Mouse (Mus musculus) myocyte (in vitro differentiated cells): ENCODE results near the gene Hexim1. TPM values are rescaled to one million over a fixed set of nuclear protein-coding genes. Genes with fewer than 3 reads are reported as not detected.

ENCODE experiments used
- H3K27me3 ChIP-seq: one replicate; pipeline ENCODE4 v1.6.1; 2011; ENCODE audit not compliant: control insufficient read depth, insufficient read depth, insufficient read length
- H3K36me3 ChIP-seq: one replicate; pipeline ENCODE4 v1.6.1; 2011; ENCODE audit not compliant: control insufficient read depth, insufficient read depth
- H3K4me2 ChIP-seq: one replicate; pipeline ENCODE4 v1.6.1; 2011; ENCODE audit warnings: low read depth, control low read depth
- H3K4me3 ChIP-seq: one replicate; pipeline ENCODE4 v1.5.1; 2011; ENCODE audit warnings: mild to moderate bottlenecking, control low read depth, moderate library complexity
- H3K79me2 ChIP-seq: one replicate; pipeline ENCODE4 v1.6.1; 2011; ENCODE audit not compliant: control insufficient read depth, insufficient read depth
- H3ac ChIP-seq: one replicate; pipeline ENCODE4 v1.6.1; 2011; ENCODE audit not compliant: control insufficient read depth, insufficient read length
- CEBPB ChIP-seq: IDR thresholded peaks from 2 replicates; pipeline ENCODE4 v1.6.1; 2011; ENCODE audit warnings: mild to moderate bottlenecking, moderate library complexity; ENCODE audit not compliant: poor library complexity, insufficient read depth, severe bottlenecking
- E2F4 ChIP-seq: IDR thresholded peaks from one replicate; pipeline ENCODE4 v1.6.1; 2011; ENCODE audit warnings: mild to moderate bottlenecking, control low read depth, moderate library complexity; ENCODE audit not compliant: insufficient read depth
- MAX ChIP-seq: IDR thresholded peaks from one replicate; pipeline ENCODE4 v1.6.1; 2011; ENCODE audit warnings: low read depth, mild to moderate bottlenecking, control low read depth
- MYOD1 ChIP-seq, 3 experiments: IDR thresholded peaks; one replicate each; pipeline ENCODE4 v1.6.1; 2011; ENCODE audit warnings: control low read depth in 2 of 3, low read depth in 2 of 3, mild to moderate bottlenecking in 2 of 3, moderate library complexity in 1 of 3; ENCODE audit not compliant: insufficient read length in 2 of 3, control insufficient read depth in 1 of 3
- MYOG ChIP-seq, 3 experiments: IDR thresholded peaks; one replicate each; pipeline ENCODE4 v1.6.1; 2011; ENCODE audit warnings: control low read depth in 2 of 3, low read depth in 2 of 3, mild to moderate bottlenecking in 2 of 3; ENCODE audit not compliant: insufficient read length in 2 of 3, control insufficient read depth in 1 of 3, insufficient read depth in 1 of 3
- POLR2A ChIP-seq: IDR thresholded peaks from one replicate; pipeline ENCODE4 v1.6.1; 2011; ENCODE audit warnings: low read depth, mild to moderate bottlenecking, control low read depth, moderate library complexity; ENCODE audit not compliant: insufficient read length
- POLR2AphosphoS2 ChIP-seq: IDR thresholded peaks from one replicate; pipeline ENCODE4 v1.6.1; 2011; ENCODE audit warnings: low read depth, control low read depth; ENCODE audit not compliant: insufficient read length
- REST ChIP-seq: IDR thresholded peaks from one replicate; pipeline ENCODE4 v1.6.1; 2011; ENCODE audit warnings: mild to moderate bottlenecking, control low read depth, moderate library complexity; ENCODE audit not compliant: insufficient read depth, insufficient read length
- SRF ChIP-seq: IDR thresholded peaks from one replicate; pipeline ENCODE4 v1.6.1; 2011; ENCODE audit warnings: low read depth; ENCODE audit not compliant: control insufficient read depth, insufficient read length
- TCF12 ChIP-seq: IDR thresholded peaks from one replicate; pipeline ENCODE4 v1.6.1; 2011; ENCODE audit warnings: mild to moderate bottlenecking, control low read depth; ENCODE audit not compliant: poor library complexity, insufficient read depth, severe bottlenecking
- TCF3 ChIP-seq: IDR thresholded peaks from one replicate; pipeline ENCODE4 v1.6.1; 2011; ENCODE audit warnings: low read depth, control low read depth; ENCODE audit not compliant: insufficient read length
- USF1 ChIP-seq: IDR thresholded peaks from one replicate; pipeline ENCODE4 v1.6.1; 2011; ENCODE audit warnings: low read depth, mild to moderate bottlenecking, control low read depth, moderate library complexity
- polyA plus RNA-seq: library from polyadenylated mRNA; unstranded; fragments of >200 nt; fragmentation: generic; extraction: Trizol; gene quantifications from one replicate; pipeline ENCODE4 v1.2.1, GENCODE M21; 2012; ENCODE audit warnings: missing spikeins

The Hexim1 gene
- polyA plus RNA-seq, 1 experiment = 18.7 TPM

DNA sequence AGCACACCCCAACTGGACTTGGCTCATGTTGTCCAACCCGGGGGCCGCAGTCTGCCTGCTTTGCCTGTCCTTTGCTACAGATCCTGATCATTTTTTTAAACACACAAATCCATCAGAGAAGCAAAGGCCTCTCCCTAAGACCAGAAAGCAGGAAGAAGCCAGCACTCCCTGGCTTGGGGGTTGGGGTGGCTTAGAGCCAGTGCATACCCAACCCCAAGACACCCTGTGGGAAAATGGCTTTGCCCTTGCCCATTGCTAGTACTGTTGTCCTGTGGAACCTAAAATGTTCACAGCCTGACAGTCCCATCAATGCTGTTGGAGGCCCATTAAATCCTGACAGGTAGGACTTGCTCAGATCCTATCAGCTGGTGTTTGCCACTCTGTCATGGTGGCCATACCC lies 46.3 kb upstream of the Hexim1 start:
- TF ChIP-seq CEBPB (no peak), POLR2AphosphoS2 (peak; percentile 51), MYOG (IDR thresholded peaks at IDR 0.05; ENCODE audit: control insufficient read depth in 1 of 3, insufficient read depth in 1 of 3, insufficient read length in 2 of 3, low read depth in 2 of 3) (no peak), TCF3 (no peak), E2F4 (no peak), TCF12 (no peak)
- H3K36me3 ChIP-seq = peaks cover 44% of the 10 kb centered on the region
- no peak overlapping the region for H3K4me3 ChIP-seq
- H3K27me3 ChIP-seq = no peaks in the 10 kb centered on the region
- no peaks in the 10 kb centered on the region for H3K79me2 ChIP-seq
- no peak overlapping the region for H3ac ChIP-seq
- no peak overlapping the region for H3K4me2 ChIP-seq

GRCm38 (mm10) chr11:103070322-103070880 lies 45.6 kb upstream of the Hexim1 start:
- Histone ChIP-seq H3ac (no peak overlapping the region), H3K27me3 (no peaks in the 10 kb centered on the region), H3K79me2 (no peaks in the 10 kb centered on the region), H3K4me2 (no peak overlapping the region), H3K4me3 (no peak overlapping the region), H3K36me3 (peaks cover 42% of the 10 kb centered on the region)
- TF ChIP-seq MAX = no peak
- no peak for TF ChIP-seq SRF
- TF ChIP-seq MYOD1 (IDR thresholded peaks at IDR 0.05; ENCODE audit: control insufficient read depth in 1 of 3, insufficient read length in 2 of 3, low read depth in 2 of 3) = no peak
- TF ChIP-seq E2F4 = no peak
- no peak for TF ChIP-seq TCF3
- no peak for TF ChIP-seq POLR2AphosphoS2
- no peak for TF ChIP-seq USF1
- TF ChIP-seq CEBPB = no peak
- TF ChIP-seq MYOG (IDR thresholded peaks at IDR 0.05; ENCODE audit: control insufficient read depth in 1 of 3, insufficient read depth in 1 of 3, insufficient read length in 2 of 3, low read depth in 2 of 3) = no peak
- no peak for TF ChIP-seq TCF12

DNA sequence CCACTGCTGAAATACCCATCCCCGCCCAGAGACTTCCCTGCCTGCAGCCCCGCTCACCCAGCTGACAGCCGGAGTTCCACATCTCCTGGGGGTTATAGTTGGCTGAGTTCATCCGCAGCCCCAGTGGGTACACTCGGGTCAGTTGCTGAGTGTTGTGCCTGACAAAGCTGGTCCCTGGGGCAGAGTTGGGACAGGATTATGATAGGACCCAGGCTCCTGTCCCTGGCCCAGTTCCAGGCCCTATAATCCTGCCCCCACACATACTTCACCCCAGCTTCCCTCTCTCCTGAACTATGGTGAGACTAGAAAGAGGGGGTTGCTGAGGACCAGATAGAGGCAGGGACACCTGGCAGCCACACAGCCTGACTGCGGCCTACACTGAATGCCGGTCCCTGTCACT lies 42.4 kb upstream of the Hexim1 start:
- Histone ChIP-seq H3K4me2 (no peak overlapping the region), H3K36me3 (peaks cover 48% of the 10 kb centered on the region), H3K79me2 (no peaks in the 10 kb centered on the region), H3K4me3 (no peak overlapping the region), H3K27me3 (no peaks in the 10 kb centered on the region), H3ac (no peak overlapping the region)
- TF ChIP-seq POLR2A = peak; percentile 31
- no peak for TF ChIP-seq E2F4

DNA sequence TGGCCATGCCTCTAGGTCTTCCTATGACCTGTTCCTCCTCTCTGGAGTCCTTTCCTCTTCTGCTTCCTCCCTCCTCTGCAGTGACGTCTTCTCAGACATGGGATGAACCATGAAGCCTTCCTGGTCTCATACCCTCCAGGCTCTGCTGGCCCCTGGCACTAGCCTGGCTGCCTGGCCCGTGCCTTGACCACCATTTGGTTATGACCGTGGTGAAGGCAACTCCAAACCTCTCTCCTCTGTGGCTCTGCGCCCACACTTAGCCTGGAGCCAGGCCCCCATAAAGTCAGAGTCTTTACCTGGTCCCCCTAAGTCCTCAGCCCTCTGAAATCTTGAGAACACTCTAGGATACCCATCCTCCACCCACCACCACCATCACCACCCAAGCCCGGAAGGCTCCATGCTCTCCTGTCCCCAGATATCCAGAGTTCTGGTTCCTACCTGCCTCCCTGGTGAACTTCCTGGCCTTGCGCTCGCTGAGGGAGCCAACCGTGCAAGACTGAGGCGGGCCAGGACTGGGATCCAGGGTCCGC lies 41.8 kb upstream of the Hexim1 start:
- Histone ChIP-seq H3K27me3 (no peaks in the 10 kb centered on the region), H3K4me2 (no peak overlapping the region), H3ac (no peak overlapping the region), H3K36me3 (peaks cover 45% of the 10 kb centered on the region), H3K79me2 (no peaks in the 10 kb centered on the region), H3K4me3 (no peak overlapping the region)
- TF ChIP-seq MYOG (IDR thresholded peaks at IDR 0.05; ENCODE audit: control insufficient read depth in 1 of 3, insufficient read depth in 1 of 3, insufficient read length in 2 of 3, low read depth in 2 of 3) = no peak
- TF ChIP-seq TCF3 = no peak
- peak; percentile 0 for TF ChIP-seq POLR2A
- no peak for TF ChIP-seq CEBPB
- TF ChIP-seq USF1 = no peak

- peaks cover 42% of the 10 kb centered on the region for H3K36me3 ChIP-seq
- H3K27me3 ChIP-seq = no peaks in the 10 kb centered on the region
- TF ChIP-seq REST (no peak), MYOG (IDR thresholded peaks at IDR 0.05; ENCODE audit: control insufficient read depth in 1 of 3, insufficient read depth in 1 of 3, insufficient read length in 2 of 3, low read depth in 2 of 3) (no peak), MAX (no peak), CEBPB (no peak), E2F4 (no peak), MYOD1 (IDR thresholded peaks at IDR 0.05; ENCODE audit: control insufficient read depth in 1 of 3, insufficient read length in 2 of 3, low read depth in 2 of 3) (no peak), POLR2A (no peak), TCF3 (no peak), USF1 (no peak), POLR2AphosphoS2 (no peak), SRF (no peak), TCF12 (no peak)
- H3K79me2 ChIP-seq = no peaks in the 10 kb centered on the region
- H3K4me2 ChIP-seq = no peak overlapping the region
- H3K4me3 ChIP-seq = no peak overlapping the region
- H3ac ChIP-seq = no peak overlapping the region
Measured at GRCm38 (mm10) chr11:103074796-103075323, 41.2 kb upstream of the Hexim1 start.
